Mouse (Mus musculus) erythroblast, embryonic 14.5 days (primary cell): ENCODE data around the gene Dnajc21. TPM values are rescaled to one million over a fixed set of nuclear protein-coding genes. Genes with fewer than 3 reads are reported as not detected.
"Not testable (repeated sequence)": the region's sequence is repeated elsewhere in the genome, so short reads cannot be mapped to it uniquely, and the experiment has no call there.

Experiments
- H3K27me3 ChIP-seq: 2 replicates; pipeline ENCODE4 v1.6.1; 2012; ENCODE audit warnings: inconsistent platforms; ENCODE audit not compliant: control insufficient read depth
- H3K36me3 ChIP-seq: 2 replicates; pipeline ENCODE4 v1.6.1; 2012; ENCODE audit warnings: mild to moderate bottlenecking, inconsistent platforms; ENCODE audit not compliant: control insufficient read depth
- H3K4me1 ChIP-seq: 2 replicates; pipeline ENCODE4 v1.6.1; 2012; ENCODE audit warnings: inconsistent platforms; ENCODE audit not compliant: control insufficient read depth
- H3K4me3 ChIP-seq: replicated peaks from 2 replicates; pipeline ENCODE3; 2012; ENCODE audit warnings: moderate library complexity, mild to moderate bottlenecking, inconsistent platforms
- H3K9me3 ChIP-seq: 2 replicates; pipeline ENCODE4 v1.6.1; 2012; ENCODE audit warnings: low read length, inconsistent platforms, mixed read lengths; ENCODE audit not compliant: control insufficient read depth
- GATA1 ChIP-seq: IDR thresholded peaks from 2 replicates; pipeline ENCODE4 v1.6.1; 2012; ENCODE audit warnings: low read length, inconsistent platforms, mixed read lengths
- TAL1 ChIP-seq: IDR thresholded peaks from 3 replicates; pipeline ENCODE4 v1.6.1; 2012; ENCODE audit warnings: low read length, inconsistent platforms, mixed read lengths
- polyA plus RNA-seq: library from polyadenylated mRNA; stranded (reverse); fragments of >175 nt; gene quantifications from 2 replicates; pipeline ENCODE4 v1.2.3, GENCODE M21; 2012

Gene Dnajc21
- 0.54 and 0.79 TPM in 2 replicates for polyA plus RNA-seq

DNA sequence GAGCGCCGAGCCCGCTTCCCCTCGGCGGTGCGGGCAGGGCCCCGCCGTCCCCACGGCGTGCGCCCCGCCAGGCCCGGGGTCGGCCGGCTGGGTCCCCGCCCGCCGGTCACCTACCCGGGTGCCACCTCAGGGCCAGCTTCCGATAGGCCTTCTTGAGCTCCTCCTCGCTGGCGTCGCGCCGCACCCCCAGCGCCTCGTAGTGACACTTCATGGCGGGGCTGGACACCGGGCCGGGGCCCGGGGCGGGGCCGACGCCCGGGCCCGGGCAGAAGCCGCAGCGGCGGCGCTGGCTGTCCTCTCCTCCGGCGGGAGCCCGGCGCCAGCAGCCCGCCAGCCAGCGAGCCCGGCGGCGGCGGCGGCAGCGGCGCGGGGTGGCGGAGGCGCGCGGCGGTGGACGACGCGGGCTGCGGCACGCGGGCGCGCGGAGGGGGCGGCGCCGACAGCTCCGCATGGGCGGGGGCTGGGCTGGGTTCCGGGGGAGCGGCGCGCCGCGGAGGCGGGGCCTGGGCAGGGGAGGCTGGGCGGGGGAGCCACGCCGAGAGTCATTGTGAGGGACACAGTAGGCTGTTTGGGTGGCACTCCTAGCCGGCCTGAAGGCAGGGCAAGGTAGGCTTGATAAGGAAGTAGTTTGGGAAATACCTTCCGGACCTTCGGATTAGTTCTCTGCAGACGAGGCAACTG is at the start of gene Dnajc21:
Gene Dnajc21 (minus strand): TSS at position 366 of the 681 bp plus-strand sequence.
- Histone ChIP-seq H3K9me3 (no peaks in the 10 kb centered on the region), H3K36me3 (peaks cover 7% of the 10 kb centered on the region), H3K4me1 (peaks cover 27% of the 10 kb centered on the region), H3K4me3 (peak within 1 kb of the TSS; percentile 80), H3K27me3 (no peaks in the 10 kb centered on the region)
- TF ChIP-seq TAL1 (no peak), GATA1 (no peak)

DNA sequence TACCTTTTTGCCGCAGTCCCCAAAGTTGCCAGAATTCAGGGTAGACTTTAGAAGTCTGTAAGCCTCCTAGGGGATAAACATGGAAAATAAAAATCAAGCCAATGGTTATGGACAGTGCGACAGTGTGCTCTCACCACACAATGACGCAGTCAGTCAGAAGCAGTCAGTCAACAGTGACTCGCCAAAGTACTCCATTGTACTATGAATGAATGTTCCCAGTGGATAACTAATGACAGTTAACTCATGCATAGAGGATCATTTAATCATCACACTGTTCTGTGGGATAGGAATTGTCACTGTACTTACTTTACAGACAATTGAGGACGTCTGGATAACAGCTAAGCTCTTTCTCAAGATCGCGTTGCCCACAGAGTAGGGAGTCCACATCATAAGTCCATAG is 44.9 kb upstream of the Dnajc21 start:
- Histone ChIP-seq H3K9me3 (no peaks in the 10 kb centered on the region), H3K4me1 (no peaks in the 10 kb centered on the region), H3K4me3 (no peak overlapping the region), H3K27me3 (no peaks in the 10 kb centered on the region), H3K36me3 (no peaks in the 10 kb centered on the region)
- TF ChIP-seq GATA1 = no peak

DNA sequence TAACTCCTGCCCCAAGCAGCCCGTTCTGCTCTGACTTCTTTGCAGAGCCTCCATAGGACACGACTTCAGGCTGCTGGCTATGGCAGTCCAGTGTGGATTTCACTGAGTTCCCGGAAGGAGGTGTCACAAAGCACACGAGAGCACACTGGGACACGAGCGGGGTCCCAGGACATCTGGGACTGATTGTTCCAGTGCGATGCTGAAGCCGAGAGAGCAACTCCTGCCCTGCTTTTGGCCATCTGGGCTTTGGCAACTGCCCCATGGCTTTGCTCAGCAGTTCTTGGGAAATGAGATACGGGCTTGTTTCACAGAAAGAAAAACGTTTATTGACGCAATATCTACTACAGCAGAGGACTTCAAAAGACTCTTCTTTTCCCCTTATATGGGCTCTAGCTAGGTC is 35.8 kb upstream of the Dnajc21 start:
- TF ChIP-seq TAL1 (no peak), GATA1 (no peak)
- no peaks in the 10 kb centered on the region for H3K27me3 ChIP-seq
- H3K36me3 ChIP-seq = no peaks in the 10 kb centered on the region
- no peak overlapping the region for H3K4me3 ChIP-seq
- H3K9me3 ChIP-seq = no peaks in the 10 kb centered on the region
- H3K4me1 ChIP-seq = no peaks in the 10 kb centered on the region

DNA sequence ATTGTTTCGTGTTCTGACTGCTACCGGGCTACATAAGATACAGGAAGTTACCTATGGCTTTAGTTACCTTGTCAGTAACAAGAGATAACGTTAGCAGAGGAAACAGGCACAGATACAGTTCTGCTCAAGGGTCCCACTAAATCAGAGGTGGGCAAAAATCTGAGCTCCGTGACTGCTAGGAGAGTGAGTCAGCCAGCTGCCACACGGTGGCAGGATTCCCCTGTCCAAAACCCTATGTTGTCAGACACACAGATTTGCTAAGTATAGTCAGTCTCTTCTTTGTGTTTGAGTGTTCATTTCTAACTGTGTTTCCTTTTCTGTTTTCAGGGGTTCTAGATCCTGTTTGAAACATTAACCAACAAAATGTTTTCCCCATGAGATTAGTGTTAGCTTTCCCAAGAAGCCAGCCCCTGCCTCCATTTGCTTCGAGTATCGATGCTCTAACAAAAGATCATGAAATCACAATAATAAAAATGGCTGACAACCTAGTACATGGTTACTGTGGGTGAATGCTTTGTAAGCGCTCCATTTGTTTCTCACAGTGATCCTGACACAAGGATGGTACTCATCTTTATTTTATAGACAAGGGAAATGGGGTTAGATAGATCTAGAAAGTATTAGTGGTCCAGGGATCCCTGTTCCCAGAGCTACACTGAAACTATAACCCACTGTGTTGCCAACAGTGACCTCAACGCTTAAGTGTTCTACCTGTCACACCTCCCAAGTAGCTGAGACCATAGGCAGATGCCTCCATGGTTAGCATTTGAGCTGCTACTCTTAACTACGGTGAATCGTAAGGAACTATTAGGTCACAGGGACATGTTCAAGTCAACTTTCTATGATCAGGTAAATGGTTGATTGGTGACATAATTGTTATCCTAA is 30.8 kb upstream of the Dnajc21 start:
- no peak for TF ChIP-seq GATA1
- TF ChIP-seq TAL1 = no peak

DNA sequence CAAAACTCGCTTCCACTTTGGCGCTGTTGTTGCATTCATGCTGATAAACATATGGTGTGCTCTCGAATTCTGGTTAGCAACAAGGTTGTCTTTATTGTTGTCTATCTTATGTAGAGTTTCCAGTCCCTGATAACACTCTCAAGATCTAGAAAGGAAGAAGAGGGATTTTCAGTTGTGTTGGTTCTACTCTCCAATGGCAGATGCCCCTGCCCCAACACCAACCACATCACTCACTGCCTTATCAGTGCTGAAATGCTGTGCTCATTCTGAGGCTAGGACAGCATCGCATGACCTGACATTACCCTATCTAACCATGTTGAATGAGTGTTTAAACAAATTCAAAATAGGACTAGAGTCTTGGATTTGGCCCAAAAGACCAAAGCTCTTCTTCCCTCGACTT is 29.7 kb upstream of the Dnajc21 start:
- no peaks in the 10 kb centered on the region for H3K27me3 ChIP-seq
- no peak overlapping the region for H3K4me3 ChIP-seq
- no peaks in the 10 kb centered on the region for H3K4me1 ChIP-seq
- peaks cover 9% of the 10 kb centered on the region for H3K36me3 ChIP-seq
- H3K9me3 ChIP-seq = no peaks in the 10 kb centered on the region
- no peak for TF ChIP-seq TAL1
- no peak for TF ChIP-seq GATA1

More for the DNA sequence above, 30.8 kb upstream of the Dnajc21 start:
- H3K9me3 ChIP-seq = no peaks in the 10 kb centered on the region
- H3K36me3 ChIP-seq = peaks cover 4% of the 10 kb centered on the region
- no peaks in the 10 kb centered on the region for H3K27me3 ChIP-seq
- no peaks in the 10 kb centered on the region for H3K4me1 ChIP-seq
- H3K4me3 ChIP-seq = no peak overlapping the region

DNA sequence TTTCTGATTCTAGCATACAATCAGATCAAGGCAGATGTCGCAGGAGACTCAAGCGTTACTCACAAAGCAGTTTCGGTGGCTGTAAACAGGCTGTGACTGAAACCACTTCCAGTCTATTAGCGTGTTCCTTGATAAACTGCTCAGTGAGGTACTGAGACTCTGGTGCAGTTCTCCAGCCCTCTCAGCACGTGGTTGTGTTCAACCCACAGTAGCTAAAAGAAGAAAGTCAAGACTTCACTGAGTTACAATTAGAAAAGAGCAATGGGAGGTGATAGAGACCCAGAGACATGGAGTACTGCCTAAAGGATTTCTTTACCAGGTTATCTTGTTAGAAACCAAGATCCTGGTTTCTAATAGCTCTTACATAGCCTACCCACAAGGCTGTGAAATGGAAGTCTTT is 29.3 kb upstream of the Dnajc21 start:
- Histone ChIP-seq H3K4me3 (no peak overlapping the region), H3K4me1 (no peaks in the 10 kb centered on the region), H3K36me3 (peaks cover 12% of the 10 kb centered on the region), H3K27me3 (no peaks in the 10 kb centered on the region), H3K9me3 (no peaks in the 10 kb centered on the region)
- TF ChIP-seq GATA1 (no peak), TAL1 (no peak)

DNA sequence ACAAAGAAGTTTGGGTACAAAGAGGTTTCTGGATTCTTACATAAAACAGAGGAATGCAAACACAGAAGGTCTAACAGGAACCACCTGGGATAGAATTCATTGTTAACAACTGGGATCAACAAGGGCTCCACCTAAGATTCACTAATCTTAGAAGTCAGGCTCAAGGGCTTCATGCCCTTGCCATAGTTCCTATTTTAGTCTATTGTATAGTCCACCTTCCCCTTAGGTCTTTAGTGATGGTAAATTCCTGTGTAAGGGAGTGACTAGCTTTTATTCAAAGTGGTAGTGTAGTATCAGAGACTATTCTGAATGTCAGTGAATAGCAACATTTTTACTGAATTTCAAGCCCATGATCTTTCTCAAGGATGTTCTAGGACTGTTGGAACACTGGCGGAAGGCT is 26.4 kb upstream of the Dnajc21 start:
- not testable (repeated sequence) for H3K27me3 ChIP-seq, H3K4me1 ChIP-seq, H3K9me3 ChIP-seq, H3K4me3 ChIP-seq
- H3K36me3 ChIP-seq = peaks cover 32% of the 10 kb centered on the region

DNA sequence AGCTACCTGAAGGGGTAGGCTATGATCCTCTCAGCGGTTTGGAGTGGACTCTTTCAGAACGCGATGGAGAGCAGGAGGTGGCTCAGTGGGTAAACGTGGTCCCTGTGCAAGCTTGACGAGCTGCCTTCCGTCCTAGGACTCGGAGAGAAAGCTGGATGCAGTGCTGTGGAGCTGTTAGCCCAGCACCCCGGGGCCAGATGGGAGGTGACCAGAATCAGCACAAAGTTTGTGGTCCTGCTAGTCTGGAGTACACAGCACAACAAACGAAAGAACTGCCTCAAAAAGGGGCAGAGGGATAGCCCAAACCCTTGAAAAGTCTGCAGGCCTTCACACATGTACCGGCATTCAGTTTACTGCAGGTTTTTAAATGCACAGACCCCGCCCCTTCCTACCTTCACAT is 25.6 kb upstream of the Dnajc21 start:
- TF ChIP-seq TAL1 (no peak), GATA1 (no peak)
- Histone ChIP-seq H3K4me3 (no peak overlapping the region), H3K4me1 (no peaks in the 10 kb centered on the region), H3K36me3 (peaks cover 37% of the 10 kb centered on the region), H3K27me3 (no peaks in the 10 kb centered on the region), H3K9me3 (no peaks in the 10 kb centered on the region)

DNA sequence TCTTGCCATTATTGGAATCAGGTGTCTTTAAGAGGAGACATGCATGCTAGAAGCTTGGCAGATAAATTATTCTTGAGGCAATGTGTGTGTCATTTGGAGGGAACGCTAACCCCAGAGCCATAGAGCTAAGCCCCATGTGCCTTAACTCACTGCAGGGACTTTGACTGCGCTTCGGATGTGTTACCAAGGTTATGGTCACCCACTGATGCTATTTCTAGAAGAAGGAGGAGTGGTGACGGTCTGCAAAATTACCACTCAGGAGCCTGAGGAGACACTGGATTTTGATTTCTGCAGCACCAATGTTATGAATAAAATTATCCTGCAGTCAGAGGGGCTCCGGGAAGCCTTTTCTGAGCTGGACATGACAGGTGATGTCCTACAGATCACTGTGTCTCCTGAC is 19.8 kb upstream of the Dnajc21 start:
- Histone ChIP-seq H3K9me3 (no peaks in the 10 kb centered on the region), H3K36me3 (peaks cover 56% of the 10 kb centered on the region), H3K4me3 (no peak overlapping the region), H3K4me1 (peaks cover 17% of the 10 kb centered on the region), H3K27me3 (no peaks in the 10 kb centered on the region)
- TF ChIP-seq TAL1 (no peak), GATA1 (no peak)
